Mouse (Mus musculus) megakaryocyte-erythroid progenitor cell, adult 5-6 weeks (primary cell): ENCODE results near the gene Tcf23. TPM values are rescaled to one million over a fixed set of nuclear protein-coding genes. Genes with fewer than 3 reads are reported as not detected.

ENCODE experiments used
- ATAC-seq: replicated peaks from 2 replicates; pipeline ENCODE4 v1.8.0; 2016; ENCODE audit warnings: mild to moderate bottlenecking, inconsistent platforms; ENCODE audit not compliant: severe bottlenecking, poor library complexity, low FRiP score, low TSS enrichment
- total RNA-seq, 2 experiments: library from RNA; stranded (forward) in 1 of 2; stranded (reverse) in 1 of 2; fragments of 200-1000, 215-1000 nt in 1 of 2; fragments of >200 nt in 1 of 2; fragmentation: Nextera tagmentation in 1 of 2; gene quantifications; 2 replicates each; pipeline ENCODE4 v1.2.3; 2014 to 2017

The Tcf23 gene
- total RNA-seq, 2 experiments from 2014 or later, result not detected

DNA sequence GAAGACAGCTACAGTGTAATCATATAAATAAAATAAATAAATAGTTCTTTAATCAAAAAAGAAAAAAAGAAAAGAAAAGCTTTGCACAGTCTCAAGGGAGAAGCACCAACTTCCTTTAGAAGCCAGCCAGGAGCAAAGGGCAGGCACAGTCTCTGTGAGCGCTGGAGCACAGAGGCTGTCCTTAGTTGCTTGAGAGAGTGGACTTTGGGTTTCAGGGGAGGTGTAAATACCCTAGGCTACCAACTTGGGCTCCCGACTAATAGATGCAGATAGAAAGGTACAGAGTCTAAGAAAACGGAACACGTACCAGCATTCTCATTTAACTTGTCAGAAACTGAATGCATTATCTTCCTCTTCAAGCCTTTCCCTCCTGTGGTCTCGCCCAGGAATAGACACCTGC, 19.8 kb upstream of the Tcf23 start:
- no peak for ATAC-seq

DNA sequence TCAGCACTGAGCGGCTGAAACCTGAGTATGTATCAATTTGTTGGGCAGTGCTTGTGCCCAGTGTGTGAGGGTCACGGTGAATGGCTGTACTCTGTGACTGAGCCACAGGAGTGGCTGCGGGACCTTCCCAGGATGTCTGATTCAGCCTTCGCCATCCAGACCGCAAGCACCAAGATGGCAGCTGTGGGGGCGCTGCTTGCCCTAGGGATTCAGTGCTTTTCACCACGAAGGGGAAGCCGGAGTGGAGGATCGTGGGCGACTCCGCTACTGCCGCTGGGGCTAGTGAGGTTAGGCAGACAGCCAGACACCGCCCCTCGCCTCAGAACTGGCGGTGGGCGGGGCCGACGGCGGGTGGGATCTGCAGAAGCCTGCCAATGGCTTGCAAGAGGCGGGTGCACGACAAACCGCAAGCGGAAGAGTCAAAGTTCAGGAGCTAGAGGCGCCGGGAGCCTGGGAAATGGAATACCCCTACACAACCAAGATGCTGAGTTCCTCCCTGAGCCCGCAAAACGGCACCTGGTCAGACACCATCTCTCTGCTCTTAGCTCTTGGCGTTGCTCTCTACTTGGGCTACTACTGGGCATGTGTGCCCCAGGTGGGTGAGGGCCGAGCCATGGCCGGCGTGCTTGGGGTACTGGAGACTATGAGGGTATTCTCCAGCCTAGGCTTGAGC, 18.7 kb upstream of the Tcf23 start:
- ATAC-seq, result peak; percentile 79

DNA sequence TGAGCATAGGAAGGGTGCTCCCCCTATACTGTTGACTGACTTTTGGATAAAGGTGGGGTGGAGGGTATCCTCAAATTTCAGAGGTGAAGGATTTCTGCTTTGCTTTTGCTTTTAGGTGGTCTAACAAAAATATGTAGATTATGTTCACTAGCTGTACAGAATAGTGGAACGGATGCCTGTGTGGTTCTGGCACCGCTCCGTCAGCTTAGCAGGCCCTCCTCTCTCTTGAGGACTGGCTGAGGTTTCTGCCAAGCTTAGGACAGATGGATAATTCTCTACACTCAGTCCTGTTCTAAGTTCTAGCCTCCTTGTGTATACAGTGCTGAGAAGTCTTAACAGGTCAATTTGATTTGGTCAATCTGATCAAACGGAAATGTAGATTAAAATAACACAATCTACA, 18.0 kb upstream of the Tcf23 start:
- no peak for ATAC-seq

DNA sequence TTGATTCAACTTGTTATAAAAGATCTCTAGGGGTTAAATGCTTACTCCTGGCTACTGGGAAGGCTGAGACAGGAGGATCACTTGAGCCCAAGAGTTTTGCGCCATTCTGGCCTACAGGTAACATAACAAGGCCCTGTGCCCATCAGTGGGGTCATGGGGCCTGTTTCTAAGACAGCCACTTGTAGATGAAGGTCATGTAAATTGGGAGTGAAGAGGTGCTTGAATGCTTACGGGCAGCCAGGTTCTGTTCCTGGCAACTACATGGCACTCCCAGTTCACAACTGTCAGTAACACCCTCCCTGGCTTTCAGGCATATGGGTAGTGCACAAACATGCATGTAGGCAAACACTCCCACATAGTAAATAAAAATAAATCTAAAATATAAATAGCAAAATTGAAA, 17.5 kb upstream of the Tcf23 start:
- ATAC-seq, result no peak

DNA sequence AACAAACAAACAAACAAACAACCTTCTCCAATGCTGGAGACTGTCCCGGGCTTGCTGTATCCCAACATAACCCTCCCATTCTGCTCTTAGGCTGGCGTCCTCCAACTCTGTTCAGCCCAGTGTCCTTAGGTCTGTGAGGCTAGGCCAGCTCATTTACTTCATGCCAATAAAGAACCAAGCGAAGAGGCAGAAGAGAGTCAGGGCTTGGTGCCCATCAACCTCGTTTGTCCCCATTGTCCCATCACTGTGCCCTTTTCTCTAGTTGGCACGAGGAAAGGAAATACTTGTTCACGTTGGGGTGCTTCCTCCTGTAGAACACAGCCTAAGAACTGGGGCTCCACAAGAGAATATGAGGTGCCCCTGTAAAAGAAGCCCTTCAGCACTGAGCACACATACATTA, 16.8 kb upstream of the Tcf23 start:
- ATAC-seq, result no peak

GRCm38 (mm10) chr5:30952551-30952950, 15.9 kb upstream of the Tcf23 start:
- ATAC-seq, result no peak

DNA sequence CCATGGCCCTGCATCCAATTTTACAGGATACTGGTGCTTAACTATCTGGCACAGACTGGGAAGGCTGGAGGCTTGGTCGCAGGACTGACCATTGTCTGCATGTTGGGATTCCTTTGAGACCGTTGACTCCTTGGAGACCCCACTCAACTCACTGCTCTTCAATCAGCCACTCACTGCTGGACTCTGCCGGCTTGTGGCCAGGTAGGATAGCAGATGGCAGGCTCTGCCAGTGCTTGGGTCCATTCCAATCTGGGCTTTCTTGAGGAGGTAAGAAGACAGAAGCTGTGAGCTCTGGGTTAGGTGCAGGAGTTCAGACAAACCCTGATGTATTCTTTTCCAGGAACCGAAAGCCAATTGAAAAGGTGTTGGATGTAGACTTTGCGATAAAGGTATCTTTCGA, 14.4 kb upstream of the Tcf23 start:
- ATAC-seq, result no peak

- no peak for ATAC-seq
Observed at GRCm38 (mm10) chr5:30954556-30954955, 13.9 kb upstream of the Tcf23 start.

- no peak for ATAC-seq
Observed at GRCm38 (mm10) chr5:30955751-30956150, 12.7 kb upstream of the Tcf23 start.

DNA sequence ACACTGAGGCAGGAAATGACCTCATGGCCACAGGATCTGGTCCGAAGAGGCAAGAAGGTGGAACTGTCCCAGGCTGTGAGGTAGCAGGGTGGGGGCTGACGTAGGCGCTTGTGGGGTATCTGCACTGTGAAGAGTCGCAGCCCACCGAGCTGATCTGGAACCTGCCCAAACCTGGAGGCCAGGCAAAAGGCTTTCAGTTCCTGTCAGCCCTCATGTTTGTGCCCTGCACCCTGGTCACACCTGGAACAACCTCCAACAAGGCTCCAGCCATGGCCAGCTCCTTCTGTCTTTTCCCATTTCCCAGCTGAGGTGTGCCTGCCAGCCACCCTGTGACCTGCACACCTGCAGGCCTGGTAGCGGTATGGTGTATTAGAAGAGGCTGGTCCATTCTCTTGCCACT, 10.6 kb upstream of the Tcf23 start:
- no peak for ATAC-seq

GRCm38 (mm10) chr5:30959198-30959854, 9.1 kb upstream of the Tcf23 start:
- no peak for ATAC-seq

DNA sequence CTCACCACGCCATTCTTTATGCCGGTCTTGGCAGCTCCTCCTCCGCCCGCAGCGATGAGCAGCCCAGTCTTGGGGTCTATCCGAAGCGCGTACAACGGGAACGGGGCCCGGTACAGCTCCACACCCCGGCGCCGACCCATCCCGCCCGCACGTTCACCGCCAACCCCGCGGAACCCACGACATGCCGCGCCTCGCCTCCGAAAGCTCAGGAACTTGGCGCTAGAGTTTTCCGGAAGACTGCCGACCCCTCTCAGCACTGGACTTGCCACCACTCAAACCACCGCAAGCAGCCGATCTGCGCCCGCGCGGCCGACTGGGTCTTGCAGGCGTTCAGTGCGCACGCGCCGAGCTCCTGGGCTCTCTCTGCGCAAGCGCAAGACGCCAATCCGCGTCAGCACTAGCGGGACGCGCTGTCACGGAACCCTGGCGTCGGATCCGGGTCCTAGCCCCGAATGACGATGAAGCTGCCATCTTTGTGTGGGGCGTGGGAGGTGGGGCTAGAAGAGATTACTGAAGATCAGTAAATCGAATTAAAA, 8.4 kb upstream of the Tcf23 start, which contains the start of gene Preb:
Gene Preb, minus strand, starts transcription at position 396 of the 536 bp plus-strand sequence.
- peak; percentile 95 for ATAC-seq

DNA sequence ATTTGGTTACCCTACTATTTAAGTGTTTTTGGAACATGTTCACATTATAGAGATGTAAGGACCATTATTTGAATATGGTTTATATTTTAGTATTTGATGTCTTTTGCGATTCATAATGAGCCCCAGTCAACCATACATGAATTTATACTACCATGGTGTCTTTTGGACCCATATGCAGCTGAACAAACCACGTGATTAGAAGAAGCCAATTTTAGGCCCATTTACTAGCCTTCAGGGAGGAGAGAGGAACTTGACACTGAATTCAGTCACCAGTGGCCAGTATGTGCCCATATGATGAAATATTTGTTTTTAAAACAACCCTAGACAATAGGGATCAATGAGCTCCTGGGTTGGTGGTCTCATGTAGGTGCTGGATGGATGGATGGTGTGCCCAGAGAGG, 7.6 kb upstream of the Tcf23 start:
- no peak for ATAC-seq

DNA sequence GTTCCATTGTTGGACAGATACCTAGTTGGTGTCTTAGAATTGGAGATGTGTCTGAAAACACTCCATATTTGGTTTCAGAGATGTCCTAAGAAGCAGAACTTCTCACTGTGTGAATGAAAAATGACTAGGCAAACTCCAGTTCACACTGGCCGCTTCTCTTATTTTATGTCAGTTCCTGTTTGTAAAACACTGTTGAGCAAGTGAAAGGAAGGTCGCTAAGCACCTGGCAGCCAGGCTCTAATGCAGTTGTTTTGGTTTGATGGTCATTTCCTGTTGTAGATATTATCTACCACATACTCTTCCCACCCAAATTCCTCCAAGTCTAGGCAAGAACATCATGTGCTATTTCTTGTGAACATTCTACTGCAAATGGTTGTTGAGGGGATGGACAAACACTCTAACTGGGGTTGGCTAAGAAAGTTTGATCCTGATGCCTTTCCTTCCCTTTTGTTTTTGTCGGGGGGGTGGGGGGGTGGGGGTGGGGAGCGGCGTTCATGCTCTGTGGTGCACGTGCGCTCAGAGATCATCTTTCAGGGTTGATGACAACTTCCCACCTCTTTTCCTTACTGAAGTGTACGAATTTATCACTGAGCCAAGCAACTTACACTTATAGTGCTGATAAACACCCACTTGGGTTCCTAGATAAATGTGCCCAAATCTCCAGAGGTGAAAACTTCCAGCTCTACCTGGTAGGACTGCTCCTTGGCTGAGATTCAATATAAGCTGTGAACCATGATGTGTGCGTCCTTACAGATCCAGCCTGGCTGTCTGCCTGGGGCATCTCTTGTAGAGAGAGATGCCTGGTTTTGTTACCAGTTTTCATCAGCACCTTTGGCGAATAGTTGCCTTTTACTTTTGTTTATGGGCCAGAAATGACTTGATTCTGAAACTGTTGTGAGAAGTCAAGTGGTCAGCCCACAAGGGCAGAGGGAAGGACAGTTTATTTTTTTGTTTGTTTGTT, 6.6 kb upstream of the Tcf23 start:
- no peak for ATAC-seq

- ATAC-seq, result no peak
Observed at GRCm38 (mm10) chr5:30963916-30964315, 4.5 kb upstream of the Tcf23 start.

DNA sequence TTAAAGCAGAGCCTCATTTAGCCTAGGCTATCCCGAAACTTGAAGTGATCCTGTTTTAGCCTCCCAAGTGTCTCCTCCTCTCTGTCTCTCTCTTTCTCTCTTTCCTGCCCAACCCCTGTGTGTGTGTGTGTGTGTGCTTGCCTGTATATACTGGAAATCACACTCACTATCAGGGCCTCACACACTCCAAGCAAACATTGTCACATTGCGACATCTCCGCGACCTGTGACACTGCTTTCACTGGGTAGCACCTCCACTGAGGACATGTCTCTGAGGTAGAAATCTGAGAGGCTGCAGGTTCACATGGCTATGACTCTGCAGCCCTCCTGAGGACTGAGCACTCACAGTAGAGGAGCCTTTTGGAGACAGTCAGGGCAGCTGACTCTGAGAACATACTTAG, 2.3 kb upstream of the Tcf23 start:
- no peak for ATAC-seq

- ATAC-seq, result 0 out of 2 replicates have a peak, but pooled peaks have one; percentile 22
Observed at GRCm38 (mm10) chr5:30969440-30969839, 978 bp downstream of the Tcf23 start.

DNA sequence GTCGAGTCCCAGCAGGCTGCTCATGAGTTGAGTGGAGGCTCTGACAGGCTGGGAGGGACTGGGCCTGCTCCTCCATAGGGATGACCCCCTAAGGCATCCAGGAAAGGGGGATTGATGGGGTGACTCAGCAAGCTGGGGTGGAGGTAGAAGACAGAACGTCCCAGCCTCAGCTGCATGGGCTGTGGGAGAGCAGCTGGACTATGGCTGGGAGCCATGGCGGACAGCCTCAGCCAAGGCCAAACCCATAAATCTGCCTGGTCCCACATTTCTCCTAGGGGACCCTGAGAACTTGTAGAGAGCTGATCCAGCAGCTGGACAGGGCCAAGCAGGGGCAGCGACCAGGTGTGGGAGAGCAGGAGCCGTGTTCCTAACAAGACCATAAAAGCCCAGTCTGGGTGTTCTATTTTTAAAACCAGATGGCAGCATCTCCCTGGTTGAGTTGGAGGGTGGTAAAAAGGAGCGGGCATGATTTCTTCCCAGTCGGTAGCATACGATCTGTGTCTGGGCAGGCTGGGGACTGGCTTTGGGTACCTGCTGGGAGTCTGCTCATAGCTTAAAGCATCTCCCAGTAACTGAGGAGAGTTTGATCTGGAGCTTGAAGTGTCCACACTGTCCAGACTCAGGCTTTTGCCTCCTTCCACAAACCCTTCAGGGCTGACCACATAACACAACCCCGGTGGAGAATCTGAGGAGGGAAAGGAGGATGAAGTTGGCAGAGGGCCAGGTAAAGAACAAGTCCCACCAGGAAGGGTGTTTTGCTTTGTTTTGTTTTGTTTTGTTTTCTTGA, 6.6 kb downstream of the Tcf23 start:
- ATAC-seq, result no peak

DNA sequence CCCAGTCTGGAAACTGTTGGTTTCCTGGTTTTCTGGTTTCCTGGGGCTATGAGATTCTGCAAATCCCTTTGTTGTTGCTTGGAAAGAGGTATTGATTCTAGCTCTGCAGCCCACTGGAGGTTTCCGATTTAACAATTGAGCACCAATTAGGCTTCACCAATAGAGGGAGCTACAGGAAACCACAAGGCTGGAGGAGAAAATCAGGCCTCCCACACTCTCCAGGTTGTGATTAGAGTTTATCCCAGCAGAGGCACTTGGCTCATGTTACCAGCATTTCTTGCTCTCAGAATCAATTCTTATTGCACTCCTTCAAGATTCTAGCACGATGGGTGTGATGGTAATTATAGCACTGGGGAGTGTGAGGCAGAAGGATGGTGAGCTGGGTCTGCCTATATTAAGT, 13.9 kb downstream of the Tcf23 start:
- no peak for ATAC-seq
